Mouse (Mus musculus): ENCODE results near the gene Flvcr1.

DNA sequence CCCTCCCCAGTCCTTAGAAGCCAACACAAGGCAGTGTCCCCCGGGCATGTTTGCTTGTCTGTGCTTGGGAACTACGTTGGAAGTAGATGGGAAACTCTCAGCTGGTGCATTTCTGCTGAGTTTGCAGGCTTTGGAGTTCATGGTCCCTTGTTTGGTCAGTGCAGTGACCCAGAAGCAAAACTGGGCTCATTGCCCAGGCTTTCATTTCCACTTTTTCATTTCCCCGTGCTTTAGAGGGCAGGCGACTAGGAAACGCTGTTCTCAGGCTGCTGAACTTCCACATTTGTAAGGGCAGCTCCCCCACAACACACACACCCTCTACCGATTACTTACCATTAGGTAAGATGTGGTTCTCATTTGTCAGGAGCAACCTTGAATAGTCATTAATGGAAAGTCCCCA lies 47.0 kb upstream of the Flvcr1 start:
- TF ChIP-seq POLR2A (IDR thresholded peaks at IDR 0.05; ENCODE audit: insufficient read depth, low read depth, low read length) (no peak), EP300 (IDR thresholded peaks at IDR 0.05; ENCODE audit: insufficient read depth, low read depth, low read length) (0 out of 2 replicates have a peak, but pooled peaks have one; percentile 32)
